Mouse (Mus musculus): ENCODE measurements around the gene Sptbn4.

DNA sequence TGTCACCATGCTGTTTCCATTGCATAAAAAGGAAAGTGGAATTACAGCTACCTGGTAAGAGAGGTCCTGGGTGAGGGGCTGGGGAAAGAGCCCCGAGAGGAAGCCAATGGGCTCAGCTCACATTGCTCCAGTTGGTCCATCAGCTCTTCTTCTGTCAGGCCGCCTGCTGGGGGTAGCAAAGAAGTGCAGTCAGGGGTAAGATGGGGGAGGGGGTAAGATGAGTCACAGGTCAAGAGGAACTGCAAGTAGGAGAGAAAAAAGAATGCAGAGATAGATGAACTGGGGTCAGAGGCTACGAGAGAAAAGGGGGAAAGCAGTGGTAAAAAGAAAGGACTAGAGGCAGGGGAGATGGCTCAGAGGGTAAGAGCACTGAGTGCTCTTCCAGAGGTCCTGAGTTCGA, 104.9 kb downstream of the Sptbn4 start:
- TF ChIP-seq POLR2A (IDR thresholded peaks at IDR 0.05; ENCODE audit: borderline replicate concordance, low read depth, low read length) (no peak), CTCF (IDR thresholded peaks at IDR 0.05; ENCODE audit: low read depth, low read length) (peak; percentile 38; the same call in 1 of the 2 replicates)
